Mouse (Mus musculus) intestine, postnatal 0 days (tissue): Measurements from ENCODE around the gene Nuak1. TPM values are rescaled to one million over a fixed set of nuclear protein-coding genes. Genes with fewer than 3 reads are reported as not detected.

Experiments
- ATAC-seq: fragments of 200-750 bp; cut with Nextera tagmentation; 2 replicates; pipeline ENCODE4 v1.8.0; 2017; ENCODE audit warnings: mild to moderate bottlenecking, moderate TSS enrichment, moderate library complexity
- H3K27ac ChIP-seq: fragments of 300-500 bp; sonication (generic); 2 replicates; pipeline ENCODE4 v1.5.1; 2014; ENCODE audit warnings: mild to moderate bottlenecking, low read depth, low read length, moderate library complexity
- H3K27me3 ChIP-seq: fragments of 300-500 bp; sonication (generic); replicated peaks from 2 replicates; pipeline ENCODE4 v1.6.1; 2014; ENCODE audit warnings: low read length, mixed read lengths; ENCODE audit not compliant: control insufficient read depth, insufficient read depth
- H3K36me3 ChIP-seq: fragments of 300-500 bp; sonication (generic); 2 replicates; pipeline ENCODE4 v1.6.1; 2014; ENCODE audit warnings: mild to moderate bottlenecking, moderate library complexity; ENCODE audit not compliant: control insufficient read depth, insufficient read depth
- H3K4me1 ChIP-seq: fragments of 300-500 bp; sonication (generic); replicated peaks from 2 replicates; pipeline ENCODE4 v1.6.1; 2014; ENCODE audit warnings: antibody characterized with exemption, low read length, mixed read lengths; ENCODE audit not compliant: control insufficient read depth, insufficient read depth
- H3K4me2 ChIP-seq: fragments of 300-500 bp; sonication (generic); replicated peaks from 2 replicates; pipeline ENCODE4 v1.6.1; 2014; ENCODE audit warnings: low read depth, mild to moderate bottlenecking, moderate library complexity
- H3K4me3 ChIP-seq: fragments of 300-500 bp; sonication (generic); 2 replicates; pipeline ENCODE4 v1.5.1; 2014; ENCODE audit warnings: low read depth, low read length
- H3K9ac ChIP-seq: fragments of 300-500 bp; sonication (generic); 2 replicates; pipeline ENCODE4 v1.6.1; 2014; ENCODE audit warnings: mild to moderate bottlenecking, low read depth, low read length
- H3K9me3 ChIP-seq: fragments of 300-500 bp; sonication (generic); 2 replicates; pipeline ENCODE4 v1.6.1; 2016; ENCODE audit warnings: mixed run types; ENCODE audit not compliant: control insufficient read depth
- CTCF ChIP-seq: sonication (generic); IDR thresholded peaks from 2 replicates; pipeline ENCODE4 v1.5.1; 2016; ENCODE audit warnings: low read depth, mild to moderate bottlenecking, control low read depth, antibody characterized with exemption, moderate library complexity
- WGBS: fragments of 180-500 bp; shearing (Covaris S2); extraction: QIAGEN DNeasy Blood & Tissue Kit; methylation state at CpG from one replicate; pipeline ENCODE4 v1.1.7; 2014; 5-methylcytosine and 5-hydroxymethylcytosine counted together
- polyA plus RNA-seq: library from polyadenylated mRNA; unstranded; fragments of >200 nt; fragmentation: Nextera tagmentation; extraction: Ambion mirVana; gene quantifications from 2 replicates; pipeline ENCODE4 v1.2.1, GENCODE M21; 2015

Nuak1 gene
- polyA plus RNA-seq, 1 experiment from 2014 or later: 0.37 TPM

DNA sequence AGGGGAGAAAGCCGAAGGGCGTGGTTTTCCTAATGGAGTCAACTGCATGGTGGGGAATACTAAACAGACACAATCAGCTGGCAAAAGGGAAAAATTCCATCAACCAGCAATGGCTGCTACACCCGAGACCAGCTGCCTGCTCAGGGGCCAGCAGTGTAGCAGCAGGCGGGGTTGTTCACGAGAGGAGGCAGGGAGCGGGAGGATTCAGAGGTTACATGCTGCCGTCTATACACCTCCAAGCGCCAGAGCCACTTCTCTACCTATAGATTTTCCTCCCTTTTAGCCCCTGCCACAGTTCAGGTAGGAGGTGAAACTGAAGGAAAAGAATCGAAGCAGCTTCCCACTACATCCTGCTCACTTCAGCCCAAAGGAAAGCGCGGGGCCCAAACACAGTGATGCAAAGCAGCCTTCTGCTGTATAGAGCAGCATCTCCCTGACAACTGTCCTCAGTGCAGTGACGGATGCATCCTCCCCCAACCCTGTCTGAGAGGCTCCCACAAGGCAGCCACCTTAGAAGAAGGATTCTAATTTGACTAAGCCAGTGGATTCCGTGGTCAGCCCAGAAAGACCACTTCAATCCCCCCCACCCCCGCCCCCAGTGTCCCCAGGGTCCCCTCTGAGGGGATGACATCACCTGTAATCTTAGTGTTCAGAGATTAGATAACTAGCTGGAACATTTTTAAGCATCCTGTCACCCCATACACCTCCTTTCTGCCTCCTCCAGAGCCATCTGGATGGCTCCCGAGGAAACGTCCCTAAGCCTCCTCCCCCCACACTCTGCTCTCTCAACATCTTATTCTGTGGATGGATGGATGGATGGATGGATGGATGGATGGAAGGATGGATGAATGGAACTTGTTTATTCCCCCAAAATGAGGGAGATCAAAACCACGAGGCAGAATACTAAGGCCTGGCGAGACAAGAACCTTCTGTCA lies 68.0 kb downstream of the Nuak1 start:
- H3K4me2 ChIP-seq: no peak overlapping the region
- H3K27ac ChIP-seq: no peak overlapping the region
- no peak for TF ChIP-seq CTCF
- no peaks in the 10 kb centered on the region; the same call in 1 of the 2 replicates for H3K36me3 ChIP-seq
- H3K9me3 ChIP-seq: no peaks in the 10 kb centered on the region
- H3K27me3 ChIP-seq: no peaks in the 10 kb centered on the region
- no peak overlapping the region for H3K4me3 ChIP-seq
- H3K4me1 ChIP-seq: no peaks in the 10 kb centered on the region
- ATAC-seq: no peak
- 66% methylated on average over 18 of the region's 18 CpGs for WGBS
- H3K9ac ChIP-seq: no peak overlapping the region

DNA sequence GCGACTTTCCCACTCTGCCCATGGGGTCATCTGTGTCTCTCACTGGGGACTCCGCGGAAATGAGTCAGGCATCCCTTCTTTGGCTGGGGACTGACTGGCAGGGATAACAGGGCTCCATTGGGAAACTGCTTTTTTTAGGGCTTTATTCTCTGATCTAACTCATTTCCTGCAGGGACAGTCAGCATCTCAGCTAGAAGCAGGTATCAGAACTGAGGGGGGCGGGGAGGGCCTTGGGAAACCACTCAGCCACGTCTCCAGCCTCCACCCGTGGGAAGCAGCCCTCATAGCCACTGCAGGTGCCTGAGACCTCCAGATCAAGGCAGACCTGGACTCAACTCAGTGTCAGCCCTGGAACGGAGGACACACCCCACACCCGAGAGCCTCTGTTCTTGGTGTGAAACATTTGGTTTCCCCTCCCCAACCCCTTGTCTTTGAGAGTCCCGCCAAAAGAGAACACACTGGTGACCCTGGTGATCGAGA lies 68.7 kb downstream of the Nuak1 start:
- Histone ChIP-seq H3K36me3 (no peaks in the 10 kb centered on the region; the same call in 1 of the 2 replicates), H3K4me2 (no peak overlapping the region), H3K27me3 (no peaks in the 10 kb centered on the region), H3K9ac (no peak overlapping the region), H3K27ac (no peak overlapping the region), H3K4me1 (no peaks in the 10 kb centered on the region), H3K9me3 (no peaks in the 10 kb centered on the region), H3K4me3 (no peak overlapping the region)
- WGBS: 52% methylated on average over 10 of the region's 10 CpGs
- TF ChIP-seq CTCF: no peak
- ATAC-seq: no peak

DNA sequence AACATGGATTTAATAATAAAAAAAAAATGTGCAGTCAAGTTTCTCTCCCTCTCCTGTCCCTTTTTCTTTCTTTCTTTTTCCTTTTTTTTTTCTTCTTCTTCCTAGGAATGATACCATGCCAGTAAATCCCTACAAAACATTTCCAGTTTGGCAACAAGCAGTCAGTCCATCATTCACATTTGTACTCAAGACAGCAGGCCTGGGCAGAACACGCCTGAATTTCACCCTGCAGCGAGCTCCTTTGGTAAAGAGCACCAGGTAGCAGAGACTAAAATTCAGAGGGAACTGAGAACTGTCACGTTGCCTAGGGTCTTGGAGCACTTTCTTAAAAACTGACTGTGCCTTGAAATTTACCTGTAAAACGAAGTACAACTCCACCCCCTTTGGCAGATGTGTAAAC lies 69.2 kb downstream of the Nuak1 start:
- 67% methylated on average over 4 of the region's 4 CpGs for WGBS
- Histone ChIP-seq H3K27ac (no peak overlapping the region), H3K9me3 (no peaks in the 10 kb centered on the region), H3K36me3 (no peaks in the 10 kb centered on the region; the same call in 1 of the 2 replicates), H3K4me1 (no peaks in the 10 kb centered on the region), H3K9ac (no peak overlapping the region), H3K27me3 (no peaks in the 10 kb centered on the region), H3K4me2 (no peak overlapping the region), H3K4me3 (no peak overlapping the region)
- no peak for ATAC-seq
- TF ChIP-seq CTCF: no peak

DNA sequence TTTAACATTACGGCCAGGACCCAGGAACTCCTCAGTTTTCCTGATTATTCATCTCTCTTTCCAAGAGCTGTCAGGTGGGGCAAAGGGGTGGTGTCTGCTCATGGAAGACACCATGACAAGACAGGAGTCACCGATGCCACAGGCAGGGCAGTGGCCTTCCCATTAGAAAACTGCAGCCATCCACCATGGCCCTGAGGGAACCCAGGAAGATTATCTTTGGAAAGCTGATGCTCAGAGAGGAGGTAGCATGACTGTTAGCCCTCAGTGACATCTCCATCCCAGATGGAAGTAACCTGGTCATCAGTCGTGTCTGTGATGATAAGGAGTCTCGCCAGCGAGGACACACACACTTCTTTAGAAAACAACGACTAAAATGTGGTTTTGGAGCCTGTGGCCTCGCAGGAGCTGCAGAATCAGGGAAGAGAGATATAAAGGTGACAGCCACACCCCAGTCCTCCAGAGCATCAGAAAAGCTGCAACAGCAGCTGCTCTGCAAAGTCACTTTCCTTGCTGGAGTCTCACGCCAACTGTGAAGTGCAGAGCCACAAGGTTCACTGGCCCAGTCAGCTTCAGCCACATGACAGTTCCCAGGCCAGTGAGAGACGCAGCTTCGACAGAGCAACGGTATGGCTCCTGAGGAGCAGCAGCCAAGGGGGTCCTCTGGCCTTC lies 70.6 kb downstream of the Nuak1 start:
- no peak for TF ChIP-seq CTCF
- Histone ChIP-seq H3K4me1 (no peaks in the 10 kb centered on the region; the same call in 1 of the 2 replicates), H3K9me3 (no peaks in the 10 kb centered on the region), H3K36me3 (no peaks in the 10 kb centered on the region; the same call in 1 of the 2 replicates), H3K27ac (no peak overlapping the region), H3K9ac (no peak overlapping the region), H3K4me2 (no peak overlapping the region), H3K27me3 (no peaks in the 10 kb centered on the region), H3K4me3 (no peak overlapping the region)
- no peak for ATAC-seq
- WGBS: 87% methylated on average over 11 of the region's 11 CpGs

- TF ChIP-seq CTCF: no peak
- Histone ChIP-seq H3K9me3 (no peaks in the 10 kb centered on the region), H3K4me1 (no peaks in the 10 kb centered on the region; the same call in 1 of the 2 replicates), H3K27me3 (no peaks in the 10 kb centered on the region), H3K27ac (no peak overlapping the region), H3K9ac (no peak overlapping the region), H3K4me3 (no peak overlapping the region), H3K4me2 (no peak overlapping the region), H3K36me3 (no peaks in the 10 kb centered on the region)
- ATAC-seq: peak; percentile 69
- WGBS: 59% methylated on average over 3 of the region's 3 CpGs
Measured at GRCm38 (mm10) chr10:84368185-84368584, 72.2 kb downstream of the Nuak1 start.

- TF ChIP-seq CTCF: no peak
- 79% methylated on average over 7 of the region's 7 CpGs for WGBS
- no peak overlapping the region for H3K27ac ChIP-seq
Measured at GRCm38 (mm10) chr10:84365166-84365865, 75.1 kb downstream of the Nuak1 start.

More at GRCm38 (mm10) chr10:84365166-84365865, 75.1 kb downstream of the Nuak1 start:
- no peak overlapping the region for H3K9ac ChIP-seq
- H3K4me3 ChIP-seq: no peak overlapping the region
- H3K9me3 ChIP-seq: no peaks in the 10 kb centered on the region
- H3K36me3 ChIP-seq: no peaks in the 10 kb centered on the region
- no peak for ATAC-seq
- no peaks in the 10 kb centered on the region for H3K27me3 ChIP-seq
- H3K4me1 ChIP-seq: no peaks in the 10 kb centered on the region; the same call in 1 of the 2 replicates
- H3K4me2 ChIP-seq: no peak overlapping the region
